Mouse (Mus musculus) frontal cortex, postnatal 14 days (tissue): ENCODE results near the gene Card10.
"Not testable (repeated sequence)": the region's sequence is repeated elsewhere in the genome, so short reads cannot be mapped to it uniquely, and the experiment has no call there.

ENCODE experiments used
- DNase-seq, 2 experiments: peaks; one replicate each; pipeline ENCODE4 v3.0.0; 2022; ENCODE audit warnings: low spot score in 2 of 2

Card10 gene

GRCm38 (mm10) chr15:78802776-78803391 lies at the start of gene Card10:
Card10 (minus strand) TSS chr15:78803042.
- no peak for DNase-seq

DNA sequence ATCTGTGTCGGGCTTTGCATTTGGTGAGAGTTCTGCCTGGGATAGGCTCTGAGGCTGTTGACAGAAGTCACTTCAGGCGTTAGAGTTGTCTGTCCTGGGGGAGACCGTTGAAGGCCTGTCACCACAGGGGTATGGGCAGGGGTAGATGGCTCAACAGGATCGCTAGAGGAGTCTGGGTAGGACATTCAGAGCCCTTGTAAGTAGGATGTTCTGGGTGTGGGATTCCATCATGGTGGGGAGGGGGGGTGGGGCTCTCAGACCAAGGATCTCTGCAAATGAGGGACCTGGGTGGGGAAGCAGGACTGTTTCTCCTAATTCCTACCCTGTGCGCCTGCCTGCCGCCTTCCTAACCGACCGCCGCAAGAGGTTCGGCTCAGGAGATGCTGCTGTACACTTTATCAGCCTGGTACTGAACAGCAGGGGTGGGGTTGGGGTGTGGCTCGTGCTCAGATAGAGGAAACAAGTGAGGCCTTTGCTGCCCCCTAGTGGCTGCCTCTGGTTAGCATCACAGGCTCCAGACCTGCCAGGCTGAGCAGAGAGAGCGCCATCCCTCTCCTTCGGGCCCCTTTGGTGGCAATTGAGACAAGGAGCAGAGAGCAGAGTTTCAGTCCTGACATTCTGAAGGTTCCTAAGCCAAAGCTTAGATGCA lies 48.8 kb upstream of the Card10 start:
- peak; percentile 73 to 87 for DNase-seq

DNA sequence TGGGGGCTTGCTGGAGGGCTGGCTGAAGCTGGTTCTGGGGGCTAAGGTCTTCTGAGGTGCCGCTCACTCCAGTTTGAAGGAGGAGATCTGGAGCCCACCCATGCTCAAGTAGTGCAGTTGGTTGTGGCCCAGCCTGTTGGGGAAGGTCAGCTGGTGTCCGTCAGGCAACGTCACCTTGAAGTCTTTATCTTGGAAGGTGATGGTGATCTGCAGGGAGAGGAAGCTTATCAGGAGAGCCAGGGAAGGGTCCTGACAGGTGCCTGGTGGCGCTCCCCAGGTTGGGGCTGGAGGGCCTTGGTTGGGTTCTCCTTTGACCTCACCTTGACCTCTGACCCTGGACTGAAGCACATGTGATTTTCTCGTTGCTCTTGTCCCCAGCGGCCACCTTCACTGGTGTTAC lies 48.1 kb upstream of the Card10 start:
- no peak for DNase-seq

DNA sequence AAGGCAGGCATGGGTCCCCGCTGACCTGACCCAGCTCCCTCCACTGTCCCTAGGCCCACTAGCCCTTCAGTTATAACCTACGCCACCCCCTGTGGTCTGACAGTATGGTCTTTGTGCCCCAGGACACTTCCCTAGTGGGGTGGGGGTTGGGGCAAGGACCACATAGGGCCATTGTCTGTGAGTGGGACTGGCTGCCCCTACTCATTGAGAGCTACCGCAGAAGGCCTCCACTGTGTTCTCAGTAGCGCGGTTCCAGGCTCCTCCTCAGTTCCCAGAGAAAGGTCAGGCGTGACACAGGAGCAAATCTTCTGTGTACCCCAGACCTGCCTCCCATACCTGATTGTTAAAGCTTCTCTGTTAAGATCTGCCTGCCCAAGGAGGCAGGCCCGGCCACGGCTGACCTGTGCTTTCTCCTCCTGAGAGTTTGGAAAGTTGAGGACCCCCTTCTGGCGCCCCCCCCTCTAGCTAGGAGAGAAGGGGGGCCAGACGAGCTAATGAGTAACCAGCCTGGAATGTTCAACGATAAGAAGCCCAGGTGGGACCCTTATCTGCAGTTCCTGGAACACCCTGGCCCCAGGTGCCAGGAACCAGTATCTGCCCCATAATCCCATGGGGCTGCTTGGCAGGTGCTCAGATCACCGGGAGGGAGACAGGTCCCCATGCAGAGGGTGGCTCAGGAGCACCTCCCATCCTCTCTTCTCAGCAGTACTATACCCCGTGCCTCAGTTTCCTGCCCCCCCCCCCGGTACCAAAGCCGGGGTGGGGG lies 47.4 kb upstream of the Card10 start:
- DNase-seq = no peak

DNA sequence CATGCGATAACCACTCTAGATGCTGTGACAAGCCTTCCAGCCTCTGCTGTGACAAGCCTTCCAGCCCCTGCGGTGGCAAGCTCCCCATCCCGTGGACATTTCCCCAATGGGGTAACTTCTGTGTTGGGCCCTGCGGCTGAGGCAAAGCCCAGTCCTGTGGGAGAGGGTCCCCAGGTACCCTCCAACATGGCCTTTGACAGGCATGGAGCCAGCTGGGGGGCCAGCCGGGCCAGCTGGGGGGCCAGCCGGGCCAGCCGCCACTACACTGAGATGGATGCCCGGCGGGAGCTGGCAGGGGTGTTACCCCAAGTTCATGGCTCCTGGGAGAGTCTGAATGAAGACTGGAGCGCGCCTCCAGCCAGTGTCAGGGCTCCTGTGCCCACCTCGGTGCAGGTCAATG lies 46.6 kb upstream of the Card10 start:
- no peak for DNase-seq

DNA sequence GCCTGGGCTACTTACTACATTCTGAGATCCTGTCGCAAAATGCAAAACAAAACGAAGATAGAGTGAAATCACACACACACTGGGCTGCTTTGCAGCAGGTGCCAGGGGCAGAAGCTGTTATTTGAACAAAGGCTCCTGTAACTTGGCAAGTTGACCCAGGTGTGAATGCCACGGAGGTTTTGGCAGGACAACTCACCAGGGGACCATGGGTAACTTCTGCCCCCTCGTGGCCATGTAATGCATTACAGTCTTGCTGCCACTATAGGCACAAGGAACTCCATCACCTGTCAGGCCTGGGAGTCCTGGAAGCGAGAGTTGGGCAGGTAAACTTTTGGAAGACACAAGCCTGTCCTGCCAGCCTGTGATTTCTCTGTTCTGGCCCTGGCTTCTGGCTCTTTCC lies 45.6 kb upstream of the Card10 start:
- peak; percentile 49 to 63 for DNase-seq

- not testable (repeated sequence) for DNase-seq
Observed at GRCm38 (mm10) chr15:78846805-78847204, 44.0 kb upstream of the Card10 start.

DNA sequence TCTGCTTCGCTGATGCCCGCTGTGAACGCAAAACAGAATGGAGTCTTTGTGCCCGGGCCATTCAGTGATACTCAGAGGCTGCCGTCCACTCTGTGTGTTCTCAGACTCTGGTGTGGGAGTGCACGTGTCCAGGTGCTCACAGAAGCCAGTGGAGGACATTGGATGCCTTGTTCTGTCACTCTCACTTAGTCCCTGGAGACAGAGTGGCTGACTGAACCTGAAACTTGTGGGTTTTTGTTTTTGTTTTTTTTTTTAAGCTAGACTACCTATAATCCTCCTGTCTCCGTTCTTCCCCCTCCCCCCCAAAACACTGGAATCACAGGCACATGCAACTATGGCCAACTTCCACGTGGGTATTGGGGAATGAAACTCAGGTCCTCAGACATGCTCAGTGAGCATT lies 43.5 kb upstream of the Card10 start:
- no peak for DNase-seq

DNA sequence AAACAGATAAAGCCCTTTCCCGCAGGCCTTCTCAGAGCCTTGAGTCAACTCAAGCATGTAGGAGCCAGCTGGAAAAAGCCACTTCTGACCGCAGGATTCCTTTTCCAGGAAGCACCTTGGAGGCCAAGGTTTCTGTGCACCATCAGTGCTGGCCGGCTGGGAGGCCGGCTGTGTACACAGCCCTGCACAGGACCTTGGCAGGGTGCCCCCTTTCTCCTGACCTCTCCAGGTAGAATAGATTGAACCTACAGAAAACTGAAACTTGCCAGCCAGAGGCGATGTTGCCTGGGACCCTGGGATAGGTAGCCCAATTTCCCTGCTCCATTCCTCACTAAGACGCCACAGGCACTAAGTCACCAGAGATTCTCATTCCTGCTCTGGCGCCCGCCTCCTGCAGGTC lies 43.0 kb upstream of the Card10 start:
- no peak for DNase-seq

DNA sequence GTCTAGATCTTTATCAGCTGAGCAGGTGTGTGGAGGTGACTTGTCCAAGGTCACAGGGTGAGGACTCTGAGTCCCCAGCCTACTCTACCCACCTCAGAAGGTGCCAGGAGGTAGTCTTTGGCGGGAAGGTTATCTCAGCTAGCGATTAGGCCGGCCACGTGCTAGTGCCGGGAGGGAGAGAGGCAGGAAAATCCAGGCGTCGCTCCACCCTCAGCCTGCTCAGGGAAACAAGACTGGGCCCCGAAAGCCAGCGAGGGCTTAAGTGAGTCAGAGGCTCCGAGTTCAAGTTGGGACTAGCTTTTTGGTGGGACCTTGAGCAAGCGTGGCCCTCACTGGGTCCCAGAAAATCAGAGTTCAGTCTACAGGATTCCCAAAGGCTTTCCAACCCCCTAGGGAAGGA lies 42.5 kb upstream of the Card10 start:
- no peak for DNase-seq

DNA sequence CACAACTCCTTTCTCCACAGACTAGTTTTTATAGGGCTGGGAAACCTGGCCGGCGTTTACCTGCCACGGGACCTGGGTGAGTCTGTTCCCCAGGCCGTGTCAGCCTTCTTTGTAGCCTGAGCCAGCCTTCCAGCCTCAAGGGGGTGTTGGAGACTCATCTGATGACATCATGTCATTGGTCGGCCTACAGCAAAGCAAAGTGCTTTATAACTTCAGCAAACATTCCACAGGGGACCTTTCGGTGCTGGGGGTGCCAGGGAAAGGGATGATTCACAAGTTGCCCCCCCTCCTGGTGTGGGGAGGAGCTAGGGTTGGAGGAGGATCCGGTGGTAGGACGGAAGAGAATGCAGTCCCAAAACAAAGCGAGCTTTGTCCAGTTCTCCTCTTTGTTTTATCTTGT lies 41.9 kb upstream of the Card10 start:
- no peak for DNase-seq

DNA sequence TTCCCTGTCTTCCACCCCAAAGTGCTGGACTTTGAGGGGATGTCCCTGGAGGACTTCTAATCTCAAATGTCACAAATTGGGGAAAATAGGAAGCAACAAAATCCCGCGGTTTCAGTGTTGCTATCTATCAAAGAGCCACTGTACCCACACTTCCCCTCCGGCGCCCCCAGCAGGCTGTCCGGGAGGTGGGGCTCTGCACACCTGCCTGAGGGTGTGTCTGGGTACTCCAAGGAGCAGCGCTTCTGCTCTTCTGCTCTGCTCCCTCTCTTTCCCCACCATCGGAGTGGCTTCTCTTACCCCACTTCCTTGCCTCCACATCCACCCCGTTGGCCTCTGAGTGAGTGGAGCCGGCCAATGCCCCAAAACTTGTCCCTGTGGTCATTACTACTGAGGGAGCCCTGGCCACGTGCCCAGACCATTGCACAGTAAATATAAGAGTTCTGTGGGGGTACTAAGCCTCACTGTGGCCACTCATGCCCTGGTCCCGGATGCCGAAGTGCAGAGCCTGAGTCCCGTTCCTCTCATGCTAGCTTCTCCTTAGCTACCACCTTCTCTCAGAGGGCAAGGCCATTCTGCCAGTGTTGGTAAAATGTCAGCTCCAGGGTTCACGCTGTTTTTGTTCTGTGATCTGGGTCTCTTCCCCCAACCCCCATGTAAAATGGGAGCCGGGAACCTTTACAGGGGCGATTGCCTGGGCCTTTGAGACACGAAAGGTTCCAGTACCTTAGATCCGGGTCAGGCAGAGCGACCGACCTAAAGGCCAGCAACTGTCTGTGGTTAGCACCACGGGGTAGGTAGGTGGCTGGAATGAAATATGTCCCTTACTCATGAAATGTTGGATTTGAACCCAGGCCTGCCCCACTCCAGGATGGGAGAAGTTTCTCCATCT lies 41.0 kb upstream of the Card10 start:
- DNase-seq = no peak

- DNase-seq = no peak
Observed at GRCm38 (mm10) chr15:78842371-78843163, 39.7 kb upstream of the Card10 start, which contains the start of gene Cdc42ep1. Cdc42ep1 (plus strand) TSS chr15:78842624.

- no peak for DNase-seq
Observed at GRCm38 (mm10) chr15:78841161-78841790, 38.4 kb upstream of the Card10 start.

- DNase-seq = no peak
Observed at GRCm38 (mm10) chr15:78840751-78841150, 37.9 kb upstream of the Card10 start.

- no peak for DNase-seq
Observed at GRCm38 (mm10) chr15:78840241-78840640, 37.4 kb upstream of the Card10 start.

- no peak for DNase-seq
Observed at GRCm38 (mm10) chr15:78839744-78840143, 36.9 kb upstream of the Card10 start.

DNA sequence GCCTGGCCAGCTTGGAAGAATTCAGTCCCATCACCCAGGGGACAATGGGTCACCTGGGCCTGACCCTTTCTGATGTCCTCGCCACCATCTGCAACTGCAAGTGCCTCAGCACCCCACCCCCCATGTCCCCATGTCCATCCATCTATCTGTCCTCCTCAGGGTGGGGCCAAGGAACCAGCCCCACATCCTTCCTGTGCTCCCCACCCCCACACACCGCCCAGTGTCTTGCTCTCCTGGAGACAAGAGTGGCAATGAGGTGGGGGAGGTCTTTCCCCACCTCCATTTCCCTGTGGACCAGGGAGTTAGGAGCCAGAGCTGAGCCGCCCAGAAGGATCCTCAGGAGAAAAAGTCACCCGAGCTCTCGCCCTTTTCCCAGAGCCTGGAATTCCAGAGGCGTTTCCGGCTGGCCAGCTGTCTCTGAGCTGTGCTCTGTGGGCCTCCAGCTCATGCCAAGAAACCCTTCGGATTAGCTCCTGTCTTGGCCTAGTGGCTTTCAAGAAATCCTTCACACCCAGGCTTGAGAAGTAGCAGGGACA lies 33.3 kb upstream of the Card10 start:
- DNase-seq = no peak

DNA sequence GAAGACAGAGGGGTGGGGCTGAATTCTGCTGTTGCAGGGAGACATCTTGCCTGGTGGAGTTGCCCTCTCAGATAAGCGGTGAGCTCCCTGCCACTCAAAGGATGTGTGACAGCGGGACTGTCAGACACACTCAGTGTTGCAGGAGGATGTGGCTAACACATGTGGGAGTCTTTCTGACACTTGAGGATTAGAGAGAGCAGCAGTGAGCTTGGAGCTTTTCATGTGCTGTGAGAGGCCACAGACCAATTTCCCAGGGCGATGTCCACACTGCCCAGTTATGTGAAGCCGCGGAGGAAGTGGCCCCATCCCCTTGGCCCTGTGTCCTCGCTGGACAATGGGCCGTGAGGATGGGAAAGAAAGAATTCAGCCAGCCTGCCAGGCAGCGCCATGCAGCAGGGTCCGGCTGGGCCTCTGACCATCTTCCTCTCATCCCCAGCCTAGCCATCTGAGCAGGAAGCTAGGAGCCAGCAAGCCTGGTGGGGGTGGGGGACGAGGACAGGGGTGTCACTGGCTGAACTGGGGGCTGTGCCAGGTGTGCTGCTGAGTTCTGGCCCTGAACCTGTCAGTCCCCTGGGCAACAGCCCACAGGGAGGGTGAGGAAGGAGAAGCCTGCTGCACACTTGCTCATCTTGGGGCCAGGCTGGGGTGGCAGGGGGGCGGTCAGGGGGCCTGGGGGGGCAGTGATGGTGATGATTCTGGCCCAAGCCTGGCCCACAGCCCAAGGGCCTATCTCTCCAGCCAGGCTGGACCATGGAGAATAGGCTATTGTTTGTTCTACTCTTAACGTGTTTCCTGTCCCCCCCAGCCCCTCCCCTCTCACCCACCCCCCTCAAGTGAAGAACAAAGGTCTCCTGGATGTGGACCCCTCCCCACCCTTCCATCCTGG lies 32.6 kb upstream of the Card10 start:
- DNase-seq = no peak
